Mouse (Mus musculus) heart, embryonic 13.5 days (tissue): ENCODE measurements at regions not wholly inside any gene's neighbourhood (a gene's known extent, or its start where the extent isn't known, plus 50 kb on each side); places are given as distances from the start of the nearest gene placed in this dataset.

Experiments used
- ATAC-seq: fragments of 200-750 bp; cut with Nextera tagmentation; 2 replicates; pipeline ENCODE4 v1.8.0; 2017; ENCODE audit warnings: moderate TSS enrichment; ENCODE audit not compliant: insufficient number of reproducible peaks, low FRiP score, low TSS enrichment; ENCODE audit errors: extremely low read depth
- H3K27ac ChIP-seq: fragments of 300-500 bp; sonication (generic); replicated peaks from 2 replicates; pipeline ENCODE4 v1.5.1; 2015; ENCODE audit warnings: moderate library complexity, mild to moderate bottlenecking, inconsistent platforms
- H3K27me3 ChIP-seq: fragments of 300-500 bp; sonication (generic); replicated peaks from 2 replicates; pipeline ENCODE4 v1.6.1; 2015; ENCODE audit warnings: mild to moderate bottlenecking, inconsistent platforms
- H3K36me3 ChIP-seq: fragments of 300-500 bp; sonication (generic); 2 replicates; pipeline ENCODE4 v1.6.1; 2015; ENCODE audit warnings: mild to moderate bottlenecking, inconsistent platforms
- H3K4me1 ChIP-seq: fragments of 300-500 bp; sonication (generic); 2 replicates; pipeline ENCODE4 v1.6.1; 2015; ENCODE audit warnings: inconsistent platforms
- H3K4me2 ChIP-seq: fragments of 300-500 bp; sonication (generic); 2 replicates; pipeline ENCODE4 v1.6.1; 2015; ENCODE audit warnings: inconsistent platforms, mild to moderate bottlenecking, moderate library complexity
- H3K4me3 ChIP-seq: fragments of 300-500 bp; sonication (generic); 2 replicates; pipeline ENCODE4 v1.5.1; 2015; ENCODE audit warnings: moderate library complexity, mild to moderate bottlenecking, inconsistent platforms
- H3K9ac ChIP-seq: fragments of 300-500 bp; sonication (generic); 2 replicates; pipeline ENCODE4 v1.6.1; 2015; ENCODE audit warnings: inconsistent platforms, mild to moderate bottlenecking, moderate library complexity
- H3K9me3 ChIP-seq: fragments of 300-500 bp; sonication (generic); 2 replicates; pipeline ENCODE4 v1.6.1; 2016; ENCODE audit warnings: inconsistent platforms
- WGBS: fragments of 180-500 bp; shearing (Covaris S2); methylation state at CpG from one replicate; pipeline ENCODE4 v1.1.7; 2015; ENCODE audit warnings: mixed read lengths; 5-methylcytosine and 5-hydroxymethylcytosine counted together

GRCm38 (mm10) chr9:115361191-115361590 is 51.0 kb upstream of the Stt3b start:
- H3K36me3 ChIP-seq: no peaks in the 10 kb centered on the region

GRCm38 (mm10) chr9:115361881-115362280 is 51.7 kb upstream of the Stt3b start:
- Histone ChIP-seq H3K36me3 (no peaks in the 10 kb centered on the region), H3K9me3 (peaks cover 13% of the 10 kb centered on the region; the same call in 1 of the 2 replicates), H3K9ac (no peak overlapping the region), H3K27me3 (no peaks in the 10 kb centered on the region), H3K4me1 (peaks cover under 1% of the 10 kb centered on the region), H3K4me3 (no peak overlapping the region), H3K4me2 (no peak overlapping the region), H3K27ac (no peak overlapping the region)
- ATAC-seq: no peak; the same call in 1 of the 2 replicates
- WGBS: 86% methylated on average over 11 of the region's 11 CpGs

More at GRCm38 (mm10) chr9:115361191-115361590, 51.0 kb upstream of the Stt3b start:
- H3K9ac ChIP-seq: no peak overlapping the region
- no peaks in the 10 kb centered on the region for H3K27me3 ChIP-seq
- no peak overlapping the region for H3K4me2 ChIP-seq
- peaks cover 13% of the 10 kb centered on the region; the same call in 1 of the 2 replicates for H3K9me3 ChIP-seq
- H3K4me3 ChIP-seq: no peak overlapping the region
- H3K4me1 ChIP-seq: peaks cover 7% of the 10 kb centered on the region
- WGBS: 55% methylated on average over 5 of the region's 5 CpGs
- ATAC-seq: no peak
- no peak overlapping the region for H3K27ac ChIP-seq

GRCm38 (mm10) chr9:115362486-115362885 is 52.3 kb upstream of the Stt3b start:
- no peak overlapping the region for H3K4me3 ChIP-seq
- ATAC-seq: no peak
- no peaks in the 10 kb centered on the region for H3K27me3 ChIP-seq
- peaks cover 13% of the 10 kb centered on the region; the same call in 1 of the 2 replicates for H3K9me3 ChIP-seq
- no peaks in the 10 kb centered on the region for H3K36me3 ChIP-seq
- H3K4me1 ChIP-seq: no peaks in the 10 kb centered on the region
- 81% methylated on average over 4 of the region's 4 CpGs for WGBS
- no peak overlapping the region for H3K27ac ChIP-seq
- no peak overlapping the region for H3K9ac ChIP-seq
- H3K4me2 ChIP-seq: no peak overlapping the region

- no peak overlapping the region for H3K4me3 ChIP-seq
- peaks cover 8% of the 10 kb centered on the region; the same call in 1 of the 2 replicates for H3K9me3 ChIP-seq
- H3K27me3 ChIP-seq: no peaks in the 10 kb centered on the region
- H3K9ac ChIP-seq: no peak overlapping the region
- no peak overlapping the region for H3K27ac ChIP-seq
- no peak overlapping the region for H3K4me2 ChIP-seq
- H3K4me1 ChIP-seq: no peaks in the 10 kb centered on the region
- 83% methylated on average over 16 of the region's 16 CpGs for WGBS
- H3K36me3 ChIP-seq: no peaks in the 10 kb centered on the region
- no peak for ATAC-seq
These were observed 55.0 kb upstream of the Stt3b start for GRCm38 (mm10) chr9:115364919-115365861.

- ATAC-seq: no peak
- H3K27me3 ChIP-seq: no peaks in the 10 kb centered on the region
- H3K4me2 ChIP-seq: no peak overlapping the region
- H3K4me1 ChIP-seq: no peaks in the 10 kb centered on the region
- H3K36me3 ChIP-seq: no peaks in the 10 kb centered on the region
- WGBS: 57% methylated on average over 3 of the region's 3 CpGs
- peaks cover 8% of the 10 kb centered on the region; the same call in 1 of the 2 replicates for H3K9me3 ChIP-seq
- no peak overlapping the region for H3K27ac ChIP-seq
- no peak overlapping the region for H3K9ac ChIP-seq
- no peak overlapping the region for H3K4me3 ChIP-seq
These were observed 57.6 kb upstream of the Stt3b start for GRCm38 (mm10) chr9:115367808-115368207.

- Histone ChIP-seq H3K27me3 (no peaks in the 10 kb centered on the region), H3K9ac (no peak overlapping the region), H3K9me3 (no peaks in the 10 kb centered on the region), H3K4me2 (no peak overlapping the region), H3K36me3 (no peaks in the 10 kb centered on the region), H3K4me1 (peaks cover 10% of the 10 kb centered on the region), H3K27ac (no peak overlapping the region), H3K4me3 (no peak overlapping the region)
- no peak for ATAC-seq
- WGBS: 75% methylated on average over 15 of the region's 15 CpGs
These were observed 70.1 kb upstream of the Stt3b start for GRCm38 (mm10) chr9:115380276-115380675.

- Histone ChIP-seq H3K27ac (no peak overlapping the region), H3K36me3 (no peaks in the 10 kb centered on the region), H3K9ac (no peak overlapping the region), H3K27me3 (no peaks in the 10 kb centered on the region), H3K4me3 (no peak overlapping the region), H3K4me1 (peaks cover 16% of the 10 kb centered on the region), H3K4me2 (no peak overlapping the region), H3K9me3 (no peaks in the 10 kb centered on the region)
- WGBS: 84% methylated on average over 12 of the region's 12 CpGs
- no peak for ATAC-seq
These were observed 72.7 kb upstream of the Stt3b start for GRCm38 (mm10) chr9:115382824-115383475.

- Histone ChIP-seq H3K4me2 (no peak overlapping the region), H3K4me1 (peaks cover 18% of the 10 kb centered on the region), H3K9me3 (no peaks in the 10 kb centered on the region), H3K27ac (peak overlapping the region; percentile 22), H3K27me3 (no peaks in the 10 kb centered on the region), H3K9ac (no peak overlapping the region), H3K36me3 (no peaks in the 10 kb centered on the region), H3K4me3 (no peak overlapping the region)
- ATAC-seq: no peak; the same call in 1 of the 2 replicates
- WGBS: 32% methylated on average over 4 of the region's 4 CpGs
These were observed 73.7 kb upstream of the Stt3b start for GRCm38 (mm10) chr9:115383935-115384334.

GRCm38 (mm10) chr9:115384345-115384744 is 74.1 kb upstream of the Stt3b start:
- no peak overlapping the region for H3K4me3 ChIP-seq

GRCm38 (mm10) chr9:115387471-115388360 is 77.5 kb upstream of the Stt3b start:
- Histone ChIP-seq H3K9ac (no peak overlapping the region), H3K4me1 (peaks cover 37% of the 10 kb centered on the region), H3K27ac (no peak overlapping the region), H3K9me3 (no peaks in the 10 kb centered on the region), H3K4me2 (no peak overlapping the region), H3K36me3 (no peaks in the 10 kb centered on the region), H3K27me3 (no peaks in the 10 kb centered on the region), H3K4me3 (no peak overlapping the region)
- no peak for ATAC-seq
- 71% methylated on average over 26 of the region's 26 CpGs for WGBS

More at GRCm38 (mm10) chr9:115384345-115384744, 74.1 kb upstream of the Stt3b start:
- H3K36me3 ChIP-seq: no peaks in the 10 kb centered on the region
- 74% methylated on average over 1 of the region's 1 CpGs for WGBS
- peak overlapping the region; percentile 22; the same call in 1 of the 2 replicates for H3K27ac ChIP-seq
- H3K4me2 ChIP-seq: no peak overlapping the region
- no peak for ATAC-seq
- no peak overlapping the region for H3K9ac ChIP-seq
- no peaks in the 10 kb centered on the region for H3K9me3 ChIP-seq
- H3K4me1 ChIP-seq: peaks cover 18% of the 10 kb centered on the region
- H3K27me3 ChIP-seq: no peaks in the 10 kb centered on the region

GRCm38 (mm10) chr9:115388361-115388759 is 78.1 kb upstream of the Stt3b start:
- WGBS: 86% methylated on average over 11 of the region's 11 CpGs
- Histone ChIP-seq H3K27me3 (no peaks in the 10 kb centered on the region), H3K9ac (no peak overlapping the region), H3K9me3 (no peaks in the 10 kb centered on the region), H3K27ac (no peak overlapping the region), H3K4me3 (no peak overlapping the region), H3K4me2 (no peak overlapping the region), H3K36me3 (no peaks in the 10 kb centered on the region), H3K4me1 (peaks cover 37% of the 10 kb centered on the region)
- no peak for ATAC-seq
